In the genomic region with DNA sequence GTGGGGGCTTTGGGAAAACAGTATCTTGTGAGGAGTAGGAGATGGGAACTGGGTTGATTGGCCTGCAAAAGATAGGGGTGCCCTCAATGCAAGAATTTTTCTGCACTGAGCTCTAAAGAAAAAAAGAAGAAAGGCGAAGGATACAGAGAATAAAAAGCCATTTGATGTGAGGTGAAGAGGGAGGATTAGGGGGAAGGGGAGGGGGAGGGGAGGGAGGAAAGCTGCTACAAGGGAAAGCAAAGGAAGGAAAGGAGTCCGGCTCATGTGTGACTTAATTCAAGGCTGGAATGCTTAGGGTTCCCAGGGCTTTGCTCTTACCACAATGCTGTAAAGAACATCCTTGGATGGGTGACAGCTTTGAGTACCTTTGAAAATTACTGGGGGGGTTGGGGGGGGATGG, we compare ENCODE assay signal across 17 mouse cellular contexts.
"Had no signal": no experiment of that assay in that cellular context is flagged by ENCODE, and none has a peak within 500 bp of the region (broad histone marks: within the 10 kb centered on the region; RNA-seq: fewer than 3 reads in every experiment).

No protein-coding gene starts in this region.

- H3K27ac ChIP-seq: layer of hippocampus, adult 2 months; limb, embryonic 12.5 days; liver, embryonic 13.5 days; lung, embryonic 15.5 days; macrophage; stomach, embryonic 15.5 days had no signal

- H3K4me3 ChIP-seq: layer of hippocampus, adult 2 months; limb, embryonic 12.5 days; liver, embryonic 13.5 days; lung, embryonic 15.5 days; megakaryocyte, embryonic 14.5 days; stomach, embryonic 15.5 days had no signal

- DNase-seq: kidney, adult 9 months; kidney, postnatal 10 days; kidney, postnatal 4 days; liver; liver, embryonic 13.5 days; liver, postnatal 0 days; lung, postnatal 14 days; right cerebral cortex, postnatal 14 days; thymus, adult 2 months; thymus, postnatal 25 days had no signal

- H3K9me3 ChIP-seq: limb, embryonic 12.5 days; liver, embryonic 13.5 days; lung, embryonic 15.5 days; stomach, embryonic 15.5 days had no signal

- H3K4me1 ChIP-seq: liver, embryonic 13.5 days; lung, embryonic 15.5 days; megakaryocyte, embryonic 14.5 days; stomach, embryonic 15.5 days had no signal

- H3K9ac ChIP-seq: limb, embryonic 12.5 days; liver, embryonic 13.5 days; liver, postnatal 0 days; lung, embryonic 15.5 days; stomach, embryonic 15.5 days had no signal

- H3K4me2 ChIP-seq: limb, embryonic 12.5 days; liver, embryonic 13.5 days; lung, embryonic 15.5 days; stomach, embryonic 15.5 days had no signal

- ATAC-seq: intestine, postnatal 0 days; liver, postnatal 0 days had no signal

- H3K36me3 ChIP-seq: limb, embryonic 12.5 days; liver, embryonic 13.5 days; lung, embryonic 15.5 days; stomach, embryonic 15.5 days had no signal

- H3K27me3 ChIP-seq: lung, embryonic 15.5 days; stomach, embryonic 15.5 days had no signal
